Mouse (Mus musculus): ENCODE data around the gene Mvb12b. TPM values are rescaled to one million over a fixed set of nuclear protein-coding genes. Genes with fewer than 3 reads are reported as not detected.

Mvb12b gene
- polyA plus RNA-seq, 1 experiment from 2014 or later, result 12.4 TPM

GRCm38 (mm10) chr2:33808032-33808431 lies 79.7 kb downstream of the Mvb12b start:
- no peaks in the 10 kb centered on the region for H3K27me3 ChIP-seq (ENCODE audit: control insufficient read depth, insufficient read depth, low read length)
- H3K4me3 ChIP-seq (ENCODE audit: low read depth, low read length), result no peak overlapping the region
- H3K36me3 ChIP-seq (ENCODE audit: control insufficient read depth, insufficient read depth, low read length), result no peaks in the 10 kb centered on the region
- ATAC-seq (replicated peaks; ENCODE audit: insufficient number of reproducible peaks, low FRiP score, low TSS enrichment), result no peak
- no peaks in the 10 kb centered on the region for H3K9me3 ChIP-seq (replicated peaks; ENCODE audit: control insufficient read depth, low read length)
- no peak overlapping the region for H3K9ac ChIP-seq (ENCODE audit: low read depth, low read length)
- 92% methylated on average over 5 of the region's 5 CpGs for WGBS (ENCODE audit: insufficient replicate concordance)
- no peak overlapping the region for H3K27ac ChIP-seq (ENCODE audit: low read depth, low read length)
- H3K4me2 ChIP-seq, result no peak overlapping the region
- 0 out of 2 replicates have a peak, but pooled peaks cover 3% of the 10 kb centered on the region for H3K4me1 ChIP-seq (ENCODE audit: control insufficient read depth, insufficient read depth, low read length)

DNA sequence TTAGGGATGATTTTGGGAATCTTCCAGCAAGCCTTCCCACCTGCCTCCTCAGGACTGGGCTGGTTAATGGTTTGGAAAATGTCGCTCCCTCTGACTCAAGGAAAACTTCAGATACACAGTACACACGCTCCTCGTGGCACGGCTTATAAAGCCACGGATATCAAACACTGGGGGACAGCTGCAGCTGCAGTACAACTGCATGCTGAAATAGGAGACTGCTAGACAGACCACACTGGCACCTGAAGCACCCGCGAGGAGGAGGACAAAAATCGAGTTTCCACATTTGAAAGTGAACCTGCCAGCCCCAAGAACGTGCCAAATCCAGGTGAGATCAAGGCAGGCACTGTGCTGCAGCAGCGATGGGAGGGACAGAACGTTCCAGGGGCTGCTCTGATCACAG lies 82.1 kb downstream of the Mvb12b start:
- Histone ChIP-seq H3K4me1 (ENCODE audit: control insufficient read depth, insufficient read depth, low read length) (peaks cover under 1% of the 10 kb centered on the region), H3K27me3 (ENCODE audit: control insufficient read depth, insufficient read depth, low read length) (no peaks in the 10 kb centered on the region), H3K9me3 (replicated peaks; ENCODE audit: control insufficient read depth, low read length) (no peaks in the 10 kb centered on the region), H3K36me3 (ENCODE audit: control insufficient read depth, insufficient read depth, low read length) (no peaks in the 10 kb centered on the region; the same call in 1 of the 2 replicates), H3K4me3 (ENCODE audit: low read depth, low read length) (no peak overlapping the region), H3K27ac (ENCODE audit: low read depth, low read length) (no peak overlapping the region), H3K9ac (ENCODE audit: low read depth, low read length) (no peak overlapping the region), H3K4me2 (no peak overlapping the region)
- ATAC-seq (replicated peaks; ENCODE audit: insufficient number of reproducible peaks, low FRiP score, low TSS enrichment), result no peak
- 87% methylated on average over 11 of the region's 11 CpGs for WGBS (ENCODE audit: insufficient replicate concordance)

DNA sequence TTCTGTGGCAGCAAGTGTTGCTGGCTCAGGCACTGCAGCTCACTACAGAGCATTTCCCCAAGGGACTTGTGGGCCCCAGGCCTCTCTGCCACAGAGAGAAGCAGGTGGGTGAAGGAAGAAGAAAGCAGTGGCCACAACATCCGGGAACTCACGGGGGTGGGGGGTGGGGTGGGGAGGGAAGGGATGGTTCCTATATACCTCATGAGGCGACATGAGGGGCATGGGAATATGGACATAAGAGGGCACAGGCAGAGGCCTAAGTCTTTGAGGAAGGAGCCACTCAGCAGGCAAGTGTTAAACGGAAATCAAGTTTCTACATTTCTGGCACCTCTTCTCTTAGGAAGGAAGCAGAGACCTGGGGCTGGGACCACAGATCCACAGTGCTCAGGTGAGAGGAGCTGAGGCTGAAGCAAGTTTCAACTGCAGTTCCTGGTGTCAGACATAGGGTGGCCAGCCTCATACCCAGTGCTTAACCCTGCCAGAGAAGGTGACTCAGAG lies 84.0 kb downstream of the Mvb12b start:
- Histone ChIP-seq H3K36me3 (ENCODE audit: control insufficient read depth, insufficient read depth, low read length) (no peaks in the 10 kb centered on the region; the same call in 1 of the 2 replicates), H3K4me1 (ENCODE audit: control insufficient read depth, insufficient read depth, low read length) (peaks cover 4% of the 10 kb centered on the region), H3K9ac (ENCODE audit: low read depth, low read length) (no peak overlapping the region), H3K27me3 (ENCODE audit: control insufficient read depth, insufficient read depth, low read length) (no peaks in the 10 kb centered on the region), H3K27ac (ENCODE audit: low read depth, low read length) (no peak overlapping the region), H3K9me3 (replicated peaks; ENCODE audit: control insufficient read depth, low read length) (no peaks in the 10 kb centered on the region), H3K4me3 (ENCODE audit: low read depth, low read length) (no peak overlapping the region), H3K4me2 (no peak overlapping the region)
- 72% methylated on average over 4 of the region's 4 CpGs for WGBS (ENCODE audit: insufficient replicate concordance)
- ATAC-seq (replicated peaks; ENCODE audit: insufficient number of reproducible peaks, low FRiP score, low TSS enrichment), result no peak

- Histone ChIP-seq H3K9me3 (replicated peaks; ENCODE audit: control insufficient read depth, low read length) (no peaks in the 10 kb centered on the region), H3K27me3 (ENCODE audit: control insufficient read depth, insufficient read depth, low read length) (no peaks in the 10 kb centered on the region), H3K9ac (ENCODE audit: low read depth, low read length) (no peak overlapping the region), H3K4me3 (ENCODE audit: low read depth, low read length) (no peak overlapping the region), H3K4me2 (no peak overlapping the region), H3K36me3 (ENCODE audit: control insufficient read depth, insufficient read depth, low read length) (no peaks in the 10 kb centered on the region; the same call in 1 of the 2 replicates), H3K4me1 (ENCODE audit: control insufficient read depth, insufficient read depth, low read length) (peaks cover 4% of the 10 kb centered on the region), H3K27ac (ENCODE audit: low read depth, low read length) (no peak overlapping the region)
- 90% methylated on average over 12 of the region's 12 CpGs for WGBS (ENCODE audit: insufficient replicate concordance)
- ATAC-seq (replicated peaks; ENCODE audit: insufficient number of reproducible peaks, low FRiP score, low TSS enrichment), result no peak
Measured at GRCm38 (mm10) chr2:33803083-33803615, 84.6 kb downstream of the Mvb12b start.

DNA sequence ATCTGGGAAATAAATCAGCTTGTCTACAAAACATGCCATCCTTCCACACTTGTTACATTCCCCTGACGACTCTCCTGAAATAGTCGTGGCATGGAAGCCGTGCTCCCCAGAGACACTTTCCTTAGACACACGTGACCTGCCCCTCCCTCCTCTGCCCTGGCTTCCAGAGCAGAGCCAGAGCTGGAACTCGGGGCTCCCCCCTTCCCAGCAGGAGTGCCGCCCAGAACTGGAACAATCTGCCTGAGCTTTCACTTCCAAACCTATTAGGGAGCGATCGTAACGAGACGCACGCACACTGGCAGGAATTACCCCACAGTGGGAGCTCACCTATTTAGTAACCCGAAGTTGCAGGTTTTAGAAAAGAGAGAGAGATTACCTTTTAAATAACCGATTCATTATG lies 86.0 kb downstream of the Mvb12b start:
- Histone ChIP-seq H3K4me3 (ENCODE audit: low read depth, low read length) (no peak overlapping the region), H3K9me3 (replicated peaks; ENCODE audit: control insufficient read depth, low read length) (no peaks in the 10 kb centered on the region), H3K9ac (ENCODE audit: low read depth, low read length) (no peak overlapping the region), H3K4me2 (no peak overlapping the region), H3K36me3 (ENCODE audit: control insufficient read depth, insufficient read depth, low read length) (no peaks in the 10 kb centered on the region; the same call in 1 of the 2 replicates), H3K4me1 (ENCODE audit: control insufficient read depth, insufficient read depth, low read length) (peaks cover 4% of the 10 kb centered on the region), H3K27me3 (ENCODE audit: control insufficient read depth, insufficient read depth, low read length) (no peaks in the 10 kb centered on the region), H3K27ac (ENCODE audit: low read depth, low read length) (no peak overlapping the region)
- 79% methylated on average over 13 of the region's 13 CpGs for WGBS (ENCODE audit: insufficient replicate concordance)
- ATAC-seq (replicated peaks; ENCODE audit: insufficient number of reproducible peaks, low FRiP score, low TSS enrichment), result no peak

- no peaks in the 10 kb centered on the region for H3K27me3 ChIP-seq (ENCODE audit: control insufficient read depth, insufficient read depth, low read length)
- no peak overlapping the region for H3K9ac ChIP-seq (ENCODE audit: low read depth, low read length)
- no peaks in the 10 kb centered on the region for H3K9me3 ChIP-seq (replicated peaks; ENCODE audit: control insufficient read depth, low read length)
- no peak for ATAC-seq (replicated peaks; ENCODE audit: insufficient number of reproducible peaks, low FRiP score, low TSS enrichment)
- H3K4me3 ChIP-seq (ENCODE audit: low read depth, low read length), result no peak overlapping the region
- peaks cover 4% of the 10 kb centered on the region for H3K4me1 ChIP-seq (ENCODE audit: control insufficient read depth, insufficient read depth, low read length)
- no peak overlapping the region for H3K27ac ChIP-seq (ENCODE audit: low read depth, low read length)
- WGBS (ENCODE audit: insufficient replicate concordance), result 81% methylated on average over 8 of the region's 8 CpGs
- no peaks in the 10 kb centered on the region; the same call in 1 of the 2 replicates for H3K36me3 ChIP-seq (ENCODE audit: control insufficient read depth, insufficient read depth, low read length)
- no peak overlapping the region for H3K4me2 ChIP-seq
Measured at GRCm38 (mm10) chr2:33801336-33801735, 86.4 kb downstream of the Mvb12b start.

- peaks cover 4% of the 10 kb centered on the region for H3K4me1 ChIP-seq (ENCODE audit: control insufficient read depth, insufficient read depth, low read length)
- no peak overlapping the region for H3K27ac ChIP-seq (ENCODE audit: low read depth, low read length)
- H3K36me3 ChIP-seq (ENCODE audit: control insufficient read depth, insufficient read depth, low read length), result no peaks in the 10 kb centered on the region; the same call in 1 of the 2 replicates
- H3K4me3 ChIP-seq (ENCODE audit: low read depth, low read length), result no peak overlapping the region
- ATAC-seq (replicated peaks; ENCODE audit: insufficient number of reproducible peaks, low FRiP score, low TSS enrichment), result no peak
- WGBS (ENCODE audit: insufficient replicate concordance), result 91% methylated on average over 6 of the region's 6 CpGs
- no peak overlapping the region for H3K4me2 ChIP-seq
- H3K9ac ChIP-seq (ENCODE audit: low read depth, low read length), result no peak overlapping the region
- H3K9me3 ChIP-seq (replicated peaks; ENCODE audit: control insufficient read depth, low read length), result no peaks in the 10 kb centered on the region
- no peaks in the 10 kb centered on the region for H3K27me3 ChIP-seq (ENCODE audit: control insufficient read depth, insufficient read depth, low read length)
Measured at GRCm38 (mm10) chr2:33800221-33800620, 87.5 kb downstream of the Mvb12b start.

DNA sequence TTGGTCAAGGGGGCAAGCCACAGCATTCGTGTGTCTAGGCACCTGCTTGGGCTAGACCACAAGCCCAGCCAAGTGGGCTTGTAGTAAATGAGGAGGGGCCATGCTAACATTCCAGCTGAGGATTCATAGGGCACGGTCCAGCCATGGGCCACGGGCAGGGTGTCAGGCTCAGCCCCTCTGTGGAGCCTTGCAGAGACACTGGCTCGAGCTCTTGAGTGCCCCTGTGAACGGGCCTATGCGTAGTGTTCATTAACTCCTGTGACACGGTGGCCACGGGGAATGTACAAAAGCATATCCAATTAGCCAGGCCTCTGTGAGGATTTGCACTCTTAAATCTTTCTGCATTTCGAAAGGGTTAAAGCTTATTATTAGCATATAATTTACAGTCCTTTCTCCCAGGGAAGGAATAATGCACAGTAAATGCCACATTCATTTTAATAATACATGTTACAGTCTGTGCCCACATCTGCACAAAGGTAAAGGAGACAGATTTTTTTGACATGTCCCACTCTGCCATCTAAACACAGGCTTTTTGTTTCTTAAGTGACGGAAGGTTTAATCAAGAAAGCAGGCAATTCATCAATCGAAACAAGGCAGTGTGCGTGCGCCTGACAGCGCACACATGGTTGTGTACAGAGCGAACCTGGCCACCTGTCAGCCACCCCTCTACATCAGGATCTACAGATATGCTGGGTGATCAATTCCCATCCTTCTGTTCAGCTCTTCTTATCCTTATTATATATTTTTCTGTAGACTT lies 91.9 kb downstream of the Mvb12b start:
- H3K36me3 ChIP-seq (ENCODE audit: control insufficient read depth, insufficient read depth, low read length), result no peaks in the 10 kb centered on the region
- H3K9me3 ChIP-seq (replicated peaks; ENCODE audit: control insufficient read depth, low read length), result no peaks in the 10 kb centered on the region
- no peak overlapping the region for H3K27ac ChIP-seq (ENCODE audit: low read depth, low read length)
- H3K27me3 ChIP-seq (ENCODE audit: control insufficient read depth, insufficient read depth, low read length), result no peaks in the 10 kb centered on the region
- 88% methylated on average over 15 of the region's 15 CpGs for WGBS (ENCODE audit: insufficient replicate concordance)
- H3K4me1 ChIP-seq (ENCODE audit: control insufficient read depth, insufficient read depth, low read length), result peaks cover 10% of the 10 kb centered on the region
- no peak overlapping the region for H3K4me3 ChIP-seq (ENCODE audit: low read depth, low read length)
- H3K4me2 ChIP-seq, result no peak overlapping the region
- H3K9ac ChIP-seq (ENCODE audit: low read depth, low read length), result no peak overlapping the region
- ATAC-seq (replicated peaks; ENCODE audit: insufficient number of reproducible peaks, low FRiP score, low TSS enrichment), result no peak

Data from heart, embryonic 11.5 days (tissue).